Comparison of ENCODE assay signal across 8 mouse cellular contexts in the genomic region with DNA sequence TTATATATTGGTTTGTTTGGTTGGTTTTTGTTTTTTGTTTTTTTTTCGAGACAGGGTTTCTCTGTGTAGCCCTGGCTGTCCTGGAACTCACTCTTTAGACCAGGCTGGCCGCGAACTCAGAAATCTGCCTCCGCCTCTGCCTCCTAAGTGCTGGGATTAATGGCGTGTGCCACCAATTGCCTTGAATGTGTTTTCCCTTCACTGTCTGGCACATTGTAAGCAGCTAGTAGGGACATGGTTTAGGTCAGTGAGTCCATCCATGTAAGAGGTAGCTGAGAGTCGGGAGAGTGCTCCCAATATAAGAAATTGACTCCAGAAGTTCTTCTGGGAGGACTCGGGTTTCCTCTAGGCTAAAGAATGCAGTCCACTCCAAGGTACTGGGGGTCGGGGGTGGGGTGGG. TPM values are rescaled to one million over a fixed set of nuclear protein-coding genes. Genes with fewer than 3 reads are reported as not detected.
A peak's percentile ranks its signal among the peaks of the same experiment; 100 is the strongest.
DNase-seq lines count a peak whose midpoint lies in the region; ATAC-seq lines count a peak whose summit lies in the region.

No protein-coding gene starts in this region.

- H3K4me2 ChIP-seq in kidney, embryonic 16.5 days (replicated peaks; ENCODE audit: low read depth, low read length) = peak overlapping the region; percentile 95
- H3K4me2 ChIP-seq in hindbrain, embryonic 12.5 days (replicated peaks) = peak overlapping the region; percentile 84
- H3K4me2 ChIP-seq in midbrain, embryonic 13.5 days (replicated peaks) = peak overlapping the region; percentile 99

- DNase-seq in kidney, postnatal 36 days = no peak
- DNase-seq in cerebellum, adult 9-11 months = peak; percentile 63
- DNase-seq in frontal cortex, postnatal 14 days (ENCODE audit: low spot score in 2 of 2) = no peak
- DNase-seq in ovary, postnatal 10 days (ENCODE audit: low spot score) = no peak

- 23% methylated on average over 8 of the region's 8 CpGs for WGBS in kidney, embryonic 16.5 days
- WGBS in hindbrain, embryonic 12.5 days = 27% methylated on average over 8 of the region's 8 CpGs
- 28% methylated on average over 8 of the region's 8 CpGs for WGBS in midbrain, embryonic 13.5 days

- ATAC-seq in kidney, embryonic 16.5 days (ENCODE audit: low FRiP score, low TSS enrichment) = no peak; the same call in 1 of the 2 replicates
- no peak for ATAC-seq in hindbrain, embryonic 12.5 days (ENCODE audit: low FRiP score)
- no peak; the same call in none of the 2 replicates for ATAC-seq in midbrain, embryonic 13.5 days
- ATAC-seq in inflammation-experienced regulatory T-cells, adult 6 months = no peak

- peak overlapping the region; percentile 58; the same call in 1 of the 2 replicates for H3K27ac ChIP-seq in kidney, embryonic 16.5 days (ENCODE audit: low read length)
- H3K27ac ChIP-seq in hindbrain, embryonic 12.5 days = peak overlapping the region; percentile 81; the same call in 1 of the 2 replicates
- H3K27ac ChIP-seq in midbrain, embryonic 13.5 days = peak overlapping the region; percentile 47; the same call in 1 of the 2 replicates

- no peaks in the 10 kb centered on the region for H3K27me3 ChIP-seq in kidney, embryonic 16.5 days (ENCODE audit: insufficient read depth, low read length)
- no peaks in the 10 kb centered on the region for H3K27me3 ChIP-seq in hindbrain, embryonic 12.5 days
- H3K27me3 ChIP-seq in midbrain, embryonic 13.5 days = no peaks in the 10 kb centered on the region

- no peaks in the 10 kb centered on the region for H3K9me3 ChIP-seq in kidney, embryonic 16.5 days (ENCODE audit: low read length)
- H3K9me3 ChIP-seq in hindbrain, embryonic 12.5 days (replicated peaks) = no peaks in the 10 kb centered on the region
- H3K9me3 ChIP-seq in midbrain, embryonic 13.5 days = no peaks in the 10 kb centered on the region

- H3K36me3 ChIP-seq in kidney, embryonic 16.5 days (ENCODE audit: insufficient read depth, low read length) = peaks cover 6% of the 10 kb centered on the region
- H3K36me3 ChIP-seq in hindbrain, embryonic 12.5 days = peaks cover 4% of the 10 kb centered on the region
- peaks cover 11% of the 10 kb centered on the region for H3K36me3 ChIP-seq in midbrain, embryonic 13.5 days

- H3K9ac ChIP-seq in kidney, embryonic 16.5 days (replicated peaks; ENCODE audit: low read length) = peak overlapping the region; percentile 38; the same call in 1 of the 2 replicates
- H3K9ac ChIP-seq in hindbrain, embryonic 12.5 days = peak overlapping the region; percentile 70; the same call in 1 of the 2 replicates
- H3K9ac ChIP-seq in midbrain, embryonic 13.5 days (replicated peaks) = peak overlapping the region; percentile 91; the same call in 1 of the 2 replicates

- H3K4me3 ChIP-seq in kidney, embryonic 16.5 days (ENCODE audit: low read length) = peak overlapping the region; percentile 84
- H3K4me3 ChIP-seq in hindbrain, embryonic 12.5 days = peak overlapping the region; percentile 65
- H3K4me3 ChIP-seq in midbrain, embryonic 13.5 days (replicated peaks) = peak overlapping the region; percentile 83

- H3K4me1 ChIP-seq in kidney, embryonic 16.5 days (ENCODE audit: insufficient read depth, low read length) = peaks cover 32% of the 10 kb centered on the region
- peaks cover 31% of the 10 kb centered on the region for H3K4me1 ChIP-seq in hindbrain, embryonic 12.5 days
- H3K4me1 ChIP-seq in midbrain, embryonic 13.5 days (replicated peaks) = peaks cover 43% of the 10 kb centered on the region

RNA-seq across cellular contexts. Expression of gene Thap11, which starts 0.6 kb away (rescaled TPM):
- polyA plus RNA-seq in kidney, embryonic 16.5 days (2015; fragmentation: Nextera tagmentation; extraction: Ambion mirVana) = 65.2 and 66.1 TPM in 2 replicates
- 74.3 and 77.8 TPM in 2 replicates for polyA plus RNA-seq in hindbrain, embryonic 12.5 days (2016; fragmentation: Nextera tagmentation; extraction: Ambion mirVana)
- 58.9 and 62.2 TPM in 2 replicates for polyA plus RNA-seq in midbrain, embryonic 13.5 days (2015; fragmentation: Nextera tagmentation; extraction: Ambion mirVana)
- 1 to 10 TPM; 5.5 to 6.7 (median 6.0) TPM for polyA plus RNA-seq in inflammation-experienced regulatory T-cells, adult 6 months (2017; shearing (Covaris generic))

RNA-seq across cellular contexts. Expression of gene Cenpt, which starts 1.2 kb away (rescaled TPM):
- 44.7 and 46.3 TPM in 2 replicates for polyA plus RNA-seq in kidney, embryonic 16.5 days (2015; fragmentation: Nextera tagmentation; extraction: Ambion mirVana)
- 63.8 and 64.5 TPM in 2 replicates for polyA plus RNA-seq in hindbrain, embryonic 12.5 days (2016; fragmentation: Nextera tagmentation; extraction: Ambion mirVana)
- 60.9 and 64.9 TPM in 2 replicates for polyA plus RNA-seq in midbrain, embryonic 13.5 days (2015; fragmentation: Nextera tagmentation; extraction: Ambion mirVana)
- polyA plus RNA-seq in inflammation-experienced regulatory T-cells, adult 6 months (2017; shearing (Covaris generic)) = 10 to 100 TPM; 13.8 to 22.1 (median 18.4) TPM

RNA-seq across cellular contexts. Expression of gene Nutf2, which starts 6.1 kb away (rescaled TPM):
- 186 and 242 TPM in 2 replicates for polyA plus RNA-seq in kidney, embryonic 16.5 days (2015; fragmentation: Nextera tagmentation; extraction: Ambion mirVana)
- polyA plus RNA-seq in hindbrain, embryonic 12.5 days (2016; fragmentation: Nextera tagmentation; extraction: Ambion mirVana) = 241 and 248 TPM in 2 replicates
- 253 and 263 TPM in 2 replicates for polyA plus RNA-seq in midbrain, embryonic 13.5 days (2015; fragmentation: Nextera tagmentation; extraction: Ambion mirVana)
- 10 to 100 TPM; 10.8 to 70.1 (median 13.0) TPM for polyA plus RNA-seq in inflammation-experienced regulatory T-cells, adult 6 months (2017; shearing (Covaris generic))

RNA-seq across cellular contexts. Expression of gene Edc4, which starts 26.4 kb away (rescaled TPM):
- 58.8 and 61.1 TPM in 2 replicates for polyA plus RNA-seq in kidney, embryonic 16.5 days (2015; fragmentation: Nextera tagmentation; extraction: Ambion mirVana)
- 69.3 and 72.1 TPM in 2 replicates for polyA plus RNA-seq in hindbrain, embryonic 12.5 days (2016; fragmentation: Nextera tagmentation; extraction: Ambion mirVana)
- polyA plus RNA-seq in midbrain, embryonic 13.5 days (2015; fragmentation: Nextera tagmentation; extraction: Ambion mirVana) = 54.6 and 56.6 TPM in 2 replicates
- 10 to 100 TPM; 28.1 to 41.1 (median 33.9) TPM for polyA plus RNA-seq in inflammation-experienced regulatory T-cells, adult 6 months (2017; shearing (Covaris generic))

RNA-seq across cellular contexts. Expression of gene Tsnaxip1, which starts 26.8 kb away (rescaled TPM):
- polyA plus RNA-seq in kidney, embryonic 16.5 days (2015; fragmentation: Nextera tagmentation; extraction: Ambion mirVana) = 0.21 and 0.24 TPM in 2 replicates
- 0.84 and 1.5 TPM in 2 replicates for polyA plus RNA-seq in hindbrain, embryonic 12.5 days (2016; fragmentation: Nextera tagmentation; extraction: Ambion mirVana)
- 0.36 and 0.58 TPM in 2 replicates for polyA plus RNA-seq in midbrain, embryonic 13.5 days (2015; fragmentation: Nextera tagmentation; extraction: Ambion mirVana)
- polyA plus RNA-seq in inflammation-experienced regulatory T-cells, adult 6 months (2017; shearing (Covaris generic)) = not detected

Comparison
In these comparisons a context has a peak if more than half of its experiments do, and no peak if none do; other contexts are left out.
1. H3K9ac ChIP-seq: peak in every context shown above with its lines; median percentile 91 in midbrain, embryonic 13.5 days; 70 in hindbrain, embryonic 12.5 days; 38 in kidney, embryonic 16.5 days.